Mouse (Mus musculus): ENCODE data around the gene Sdc3. TPM values are rescaled to one million over a fixed set of nuclear protein-coding genes. Genes with fewer than 3 reads are reported as not detected.

The Sdc3 gene
- polyA plus RNA-seq, 1 experiment = 14.2 TPM

DNA sequence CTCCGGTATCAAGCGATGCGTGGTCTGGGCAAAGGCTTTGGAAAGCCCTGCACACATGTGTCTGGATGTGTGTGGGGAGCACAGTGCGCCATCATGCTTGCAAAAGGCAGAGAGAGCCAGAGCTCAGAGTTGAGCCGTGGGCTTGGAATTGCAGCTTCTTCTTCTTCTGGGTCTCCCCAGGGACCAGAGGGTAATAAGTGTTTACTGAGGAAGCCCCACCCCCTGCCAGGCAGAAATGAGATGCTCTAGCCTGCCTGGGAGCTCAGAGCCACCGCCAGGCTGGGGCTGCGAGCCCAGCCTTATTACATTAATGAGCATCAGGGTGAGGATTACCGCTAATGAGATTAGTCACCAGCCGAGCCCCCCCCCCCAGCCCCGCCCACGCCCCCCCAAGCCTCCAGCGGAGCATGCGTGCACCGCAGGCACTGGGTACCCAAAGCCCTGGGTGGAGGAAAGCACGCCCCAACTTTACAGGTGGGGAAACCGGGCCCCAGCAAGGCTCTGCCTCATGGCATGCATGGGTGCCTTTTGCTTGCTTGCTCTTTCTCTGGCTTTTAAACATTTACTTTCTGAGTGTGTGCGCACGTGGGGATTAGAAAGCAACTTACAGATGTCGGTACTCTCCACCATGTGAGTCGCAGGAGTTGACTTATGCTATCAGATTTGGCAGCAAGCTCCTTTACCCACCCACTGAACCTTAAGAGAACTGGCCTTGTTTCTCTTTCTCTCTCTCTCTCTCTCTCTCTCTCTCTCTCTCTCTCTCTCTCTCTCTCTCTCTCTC is 44.1 kb downstream of the Sdc3 start:
- TF ChIP-seq POLR2A (IDR thresholded peaks at IDR 0.05; ENCODE audit: low read depth, low read length) (no peak), CTCF (IDR thresholded peaks at IDR 0.05; ENCODE audit: extremely low read depth, insufficient read length, insufficient replicate concordance, low read depth, low read length) (no peak)
- Histone ChIP-seq H3K4me3 (ENCODE audit: low read depth, low read length) (no peak overlapping the region), H3K27ac (ENCODE audit: insufficient read depth, low read depth, low read length) (no peak overlapping the region)

DNA sequence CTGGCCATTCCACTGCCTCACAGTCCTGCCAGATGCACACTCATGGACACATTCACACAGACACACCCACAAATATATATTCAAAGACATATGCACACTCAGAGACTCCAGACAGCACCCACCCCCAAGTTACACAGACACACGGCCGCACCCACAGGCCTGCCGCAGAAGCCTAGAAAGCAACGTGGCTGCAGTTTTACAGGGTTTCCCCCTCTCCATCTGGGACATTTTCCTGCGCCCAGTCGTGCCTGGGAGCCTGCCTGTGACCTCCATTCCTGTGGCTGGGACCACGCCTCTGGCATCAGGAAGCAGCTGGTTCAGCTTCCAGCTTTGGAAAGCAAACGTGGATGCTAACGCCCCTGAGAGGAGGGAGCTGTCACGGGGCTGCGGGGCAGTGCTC is 46.2 kb downstream of the Sdc3 start:
- no peaks in the 10 kb centered on the region for H3K27me3 ChIP-seq (ENCODE audit: control insufficient read depth, insufficient read depth, low read length)
- TF ChIP-seq CTCF (IDR thresholded peaks at IDR 0.05; ENCODE audit: extremely low read depth, insufficient read length, insufficient replicate concordance, low read depth, low read length) = no peak
- no peak for TF ChIP-seq POLR2A (IDR thresholded peaks at IDR 0.05; ENCODE audit: low read depth, low read length)
- no peaks in the 10 kb centered on the region for H3K36me3 ChIP-seq (ENCODE audit: control insufficient read depth, insufficient read depth, low read length)
- WGBS = 16% methylated on average over 11 of the region's 11 CpGs
- H3K4me1 ChIP-seq (ENCODE audit: control insufficient read depth, insufficient read depth, insufficient read length, low read length) = no peaks in the 10 kb centered on the region
- H3K27ac ChIP-seq (ENCODE audit: insufficient read depth, low read depth, low read length) = no peak overlapping the region
- no peak overlapping the region for H3K4me3 ChIP-seq (ENCODE audit: low read depth, low read length)

More for the DNA sequence above, 44.1 kb downstream of the Sdc3 start:
- no peaks in the 10 kb centered on the region for H3K4me1 ChIP-seq (ENCODE audit: control insufficient read depth, insufficient read depth, insufficient read length, low read length)
- no peaks in the 10 kb centered on the region for H3K27me3 ChIP-seq (ENCODE audit: control insufficient read depth, insufficient read depth, low read length)
- 16% methylated on average over 20 of the region's 20 CpGs for WGBS
- no peaks in the 10 kb centered on the region for H3K36me3 ChIP-seq (ENCODE audit: control insufficient read depth, insufficient read depth, low read length)

DNA sequence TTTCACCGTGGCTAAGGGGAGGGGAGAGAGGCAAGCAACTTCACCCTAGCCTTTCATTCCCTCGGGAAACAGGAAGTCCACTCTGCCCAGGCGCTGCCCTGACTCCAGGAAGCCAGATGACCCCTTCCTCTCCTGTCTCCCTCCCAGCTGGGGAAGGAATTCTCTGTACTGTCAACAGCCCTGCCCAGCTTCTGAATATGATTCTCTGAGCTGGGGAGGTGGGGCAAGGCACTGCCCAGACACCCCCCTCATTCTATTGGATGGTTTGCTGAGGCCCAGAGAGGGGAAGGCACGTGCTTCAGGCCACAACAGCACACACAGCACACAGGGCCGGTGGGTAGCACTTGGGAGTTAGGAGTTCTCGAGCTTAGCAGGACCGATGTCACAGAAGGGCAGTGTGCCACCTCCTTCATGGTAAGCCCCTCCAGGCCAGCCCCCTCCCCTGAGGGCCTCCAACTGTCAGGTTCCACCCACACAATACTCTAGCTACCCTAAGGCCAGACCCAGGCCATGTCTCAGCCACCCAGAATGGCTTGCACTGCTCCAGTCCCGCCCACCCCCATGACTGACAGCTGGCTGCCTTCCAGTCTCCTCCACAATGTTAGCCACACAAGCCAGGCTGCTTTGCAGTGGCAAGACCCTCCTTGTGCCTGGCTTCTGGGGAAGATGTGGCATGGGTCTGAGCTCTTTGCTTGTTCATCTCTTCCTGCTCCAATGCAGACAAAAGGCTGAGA is 48.9 kb downstream of the Sdc3 start:
- Histone ChIP-seq H3K4me1 (ENCODE audit: control insufficient read depth, insufficient read depth, insufficient read length, low read length) (no peaks in the 10 kb centered on the region), H3K27me3 (ENCODE audit: control insufficient read depth, insufficient read depth, low read length) (no peaks in the 10 kb centered on the region), H3K27ac (ENCODE audit: insufficient read depth, low read depth, low read length) (no peak overlapping the region), H3K4me3 (ENCODE audit: low read depth, low read length) (no peak overlapping the region), H3K36me3 (ENCODE audit: control insufficient read depth, insufficient read depth, low read length) (no peaks in the 10 kb centered on the region)
- TF ChIP-seq CTCF (IDR thresholded peaks at IDR 0.05; ENCODE audit: extremely low read depth, insufficient read length, insufficient replicate concordance, low read depth, low read length) (no peak), POLR2A (IDR thresholded peaks at IDR 0.05; ENCODE audit: low read depth, low read length) (no peak)
- WGBS = 32% methylated on average over 8 of the region's 8 CpGs

DNA sequence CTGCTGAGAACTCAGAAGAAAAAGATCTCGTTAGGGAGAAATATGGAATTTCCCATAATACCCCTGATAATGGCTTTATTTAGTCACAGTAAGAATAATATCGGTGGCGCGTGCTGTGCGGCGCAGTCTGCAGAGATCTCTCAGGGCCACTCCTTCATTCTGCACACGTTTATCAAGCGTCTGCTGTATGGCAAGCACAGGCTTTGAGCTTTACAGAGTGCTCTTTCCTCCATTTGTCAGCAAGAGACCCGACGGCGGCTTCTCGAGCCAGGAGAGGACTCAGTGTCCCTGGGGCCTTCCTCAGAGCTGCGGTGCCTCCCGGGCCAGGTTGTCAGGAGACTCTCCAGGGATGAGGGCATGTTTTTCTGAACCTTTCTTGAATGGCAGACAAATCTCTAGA is 56.5 kb downstream of the Sdc3 start:
- Histone ChIP-seq H3K36me3 (ENCODE audit: control insufficient read depth, insufficient read depth, low read length) (no peaks in the 10 kb centered on the region), H3K27me3 (ENCODE audit: control insufficient read depth, insufficient read depth, low read length) (no peaks in the 10 kb centered on the region), H3K4me3 (ENCODE audit: low read depth, low read length) (no peak overlapping the region), H3K4me1 (ENCODE audit: control insufficient read depth, insufficient read depth, insufficient read length, low read length) (no peaks in the 10 kb centered on the region), H3K27ac (ENCODE audit: insufficient read depth, low read depth, low read length) (no peak overlapping the region)
- WGBS = 74% methylated on average over 14 of the region's 14 CpGs
- TF ChIP-seq POLR2A (IDR thresholded peaks at IDR 0.05; ENCODE audit: low read depth, low read length) = no peak
- no peak for TF ChIP-seq CTCF (IDR thresholded peaks at IDR 0.05; ENCODE audit: extremely low read depth, insufficient read length, insufficient replicate concordance, low read depth, low read length)

DNA sequence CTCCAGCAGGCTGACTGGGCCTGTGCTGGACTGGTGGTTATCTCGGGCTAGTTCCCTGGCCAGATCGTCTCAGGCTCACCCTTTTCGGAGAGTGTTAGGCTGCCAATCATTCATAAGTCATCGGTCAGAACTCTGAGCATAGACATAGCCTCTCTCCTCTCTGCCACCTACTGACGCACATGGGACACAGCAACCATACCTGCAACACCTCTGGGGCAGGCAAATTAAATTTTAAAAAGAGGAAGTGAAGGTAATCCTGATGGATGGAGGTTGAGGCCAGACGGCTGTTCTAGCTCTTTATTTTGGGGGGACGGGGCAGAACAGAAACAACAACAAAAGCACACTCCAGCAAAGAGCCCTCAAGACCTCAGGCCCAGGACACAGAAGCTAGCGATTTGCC is 65.3 kb downstream of the Sdc3 start:
- 61% methylated on average over 8 of the region's 8 CpGs for WGBS
- Histone ChIP-seq H3K27ac (ENCODE audit: insufficient read depth, low read depth, low read length) (no peak overlapping the region), H3K36me3 (ENCODE audit: control insufficient read depth, insufficient read depth, low read length) (no peaks in the 10 kb centered on the region), H3K4me1 (ENCODE audit: control insufficient read depth, insufficient read depth, insufficient read length, low read length) (no peaks in the 10 kb centered on the region), H3K4me3 (ENCODE audit: low read depth, low read length) (no peak overlapping the region), H3K27me3 (ENCODE audit: control insufficient read depth, insufficient read depth, low read length) (no peaks in the 10 kb centered on the region)
- no peak for TF ChIP-seq POLR2A (IDR thresholded peaks at IDR 0.05; ENCODE audit: low read depth, low read length)
- TF ChIP-seq CTCF (IDR thresholded peaks at IDR 0.05; ENCODE audit: extremely low read depth, insufficient read length, insufficient replicate concordance, low read depth, low read length) = no peak

DNA sequence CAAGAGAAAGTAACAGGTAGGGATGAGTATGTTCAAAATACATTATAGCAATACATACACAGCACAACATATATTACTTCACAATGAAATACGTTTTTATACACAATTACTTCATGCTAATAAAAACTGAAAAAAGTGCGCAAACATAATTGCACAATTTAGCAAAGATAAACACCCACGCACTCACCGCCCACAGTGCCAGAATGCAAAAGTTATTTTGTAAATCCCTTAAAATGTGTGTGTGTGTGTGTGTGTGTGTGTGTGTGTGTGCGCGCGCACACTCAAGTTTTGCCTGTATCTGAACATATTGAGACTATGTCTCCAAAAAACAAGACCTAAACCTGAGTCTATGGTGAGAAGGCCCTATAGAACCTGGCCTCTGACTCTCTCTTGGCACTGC is 66.5 kb downstream of the Sdc3 start:
- no peak overlapping the region for H3K4me3 ChIP-seq (ENCODE audit: low read depth, low read length)
- TF ChIP-seq POLR2A (IDR thresholded peaks at IDR 0.05; ENCODE audit: low read depth, low read length) = no peak
- no peak for TF ChIP-seq CTCF (IDR thresholded peaks at IDR 0.05; ENCODE audit: extremely low read depth, insufficient read length, insufficient replicate concordance, low read depth, low read length)
- no peaks in the 10 kb centered on the region for H3K4me1 ChIP-seq (ENCODE audit: control insufficient read depth, insufficient read depth, insufficient read length, low read length)
- H3K27me3 ChIP-seq (ENCODE audit: control insufficient read depth, insufficient read depth, low read length) = no peaks in the 10 kb centered on the region
- H3K36me3 ChIP-seq (ENCODE audit: control insufficient read depth, insufficient read depth, low read length) = no peaks in the 10 kb centered on the region
- WGBS = 82% methylated on average over 7 of the region's 7 CpGs
- no peak overlapping the region for H3K27ac ChIP-seq (ENCODE audit: insufficient read depth, low read depth, low read length)

DNA sequence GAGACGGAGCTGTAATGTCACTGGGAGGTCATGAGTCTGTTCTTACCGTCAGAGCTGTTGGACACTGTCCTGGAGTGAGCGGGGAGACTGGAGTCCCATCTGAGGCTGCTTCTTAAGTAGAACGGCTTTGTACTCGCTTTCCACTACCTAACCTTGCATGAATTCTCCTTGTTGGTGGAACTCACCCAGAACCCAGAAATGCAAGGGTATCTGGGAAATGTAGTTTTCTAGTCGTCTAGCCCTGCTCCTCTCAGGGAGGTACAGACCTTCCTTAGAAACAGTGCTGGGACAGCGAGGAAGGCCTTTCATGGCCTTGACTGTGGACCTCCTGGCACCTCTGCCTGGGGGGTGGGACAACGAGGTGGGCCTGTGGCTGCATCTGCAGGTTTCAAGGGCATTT is 67.1 kb downstream of the Sdc3 start:
- WGBS = 56% methylated on average over 8 of the region's 8 CpGs
- TF ChIP-seq POLR2A (IDR thresholded peaks at IDR 0.05; ENCODE audit: low read depth, low read length) (no peak), CTCF (IDR thresholded peaks at IDR 0.05; ENCODE audit: extremely low read depth, insufficient read length, insufficient replicate concordance, low read depth, low read length) (no peak)
- H3K27ac ChIP-seq (ENCODE audit: insufficient read depth, low read depth, low read length) = no peak overlapping the region
- no peaks in the 10 kb centered on the region for H3K4me1 ChIP-seq (ENCODE audit: control insufficient read depth, insufficient read depth, insufficient read length, low read length)
- no peaks in the 10 kb centered on the region for H3K36me3 ChIP-seq (ENCODE audit: control insufficient read depth, insufficient read depth, low read length)
- H3K27me3 ChIP-seq (ENCODE audit: control insufficient read depth, insufficient read depth, low read length) = no peaks in the 10 kb centered on the region
- no peak overlapping the region for H3K4me3 ChIP-seq (ENCODE audit: low read depth, low read length)
